Mouse (Mus musculus): Measurements from ENCODE around the gene Ranbp3. TPM values are rescaled to one million over a fixed set of nuclear protein-coding genes. Genes with fewer than 3 reads are reported as not detected.

Ranbp3 gene
- total and polyA plus RNA-seq, 3 experiments = 77.9 to 86.0 (median 79.5) TPM

- TF ChIP-seq ZMIZ1 (IDR thresholded peaks at IDR 0.05; ENCODE audit: low read depth, low read length) = no peak
- no peak for TF ChIP-seq MXI1 (IDR thresholded peaks at IDR 0.05; ENCODE audit: low read depth, low read length)
- TF ChIP-seq ZNF384 (IDR thresholded peaks at IDR 0.05; ENCODE audit: low read depth, low read length) = no peak
- TF ChIP-seq EP300 (IDR thresholded peaks at IDR 0.05; ENCODE audit: low read length) = no peak
- TF ChIP-seq CHD2 (IDR thresholded peaks at IDR 0.05; ENCODE audit: low read length) = no peak
- no peak for TF ChIP-seq POLR2A (IDR thresholded peaks at IDR 0.05; ENCODE audit: low read depth, low read length)
- peak; percentile 51; the same call in 1 of the 2 replicates for TF ChIP-seq TCF12 (IDR thresholded peaks at IDR 0.05; ENCODE audit: low read depth, low read length)
- TF ChIP-seq POLR2AphosphoS2 (IDR thresholded peaks at IDR 0.05; ENCODE audit: low read depth, low read length) = no peak
- TF ChIP-seq SIN3A (IDR thresholded peaks at IDR 0.05; ENCODE audit: low read length) = 0 out of 2 replicates have a peak, but pooled peaks have one; percentile 29
- no peak for TF ChIP-seq IRF4 (IDR thresholded peaks at IDR 0.05; ENCODE audit: low read depth, low read length)
- peak; percentile 51; the same call in 1 of the 2 replicates for TF ChIP-seq BHLHE40 (IDR thresholded peaks at IDR 0.05; ENCODE audit: low read depth, low read length)
- TF ChIP-seq MAZ (IDR thresholded peaks at IDR 0.05; ENCODE audit: low read depth, low read length) = 0 out of 2 replicates have a peak, but pooled peaks have one; percentile 13
- no peak for TF ChIP-seq MAX (IDR thresholded peaks at IDR 0.05; ENCODE audit: low read length)
- TF ChIP-seq KAT2A (IDR thresholded peaks at IDR 0.05; ENCODE audit: insufficient replicate concordance, low read length) = no peak
- Histone ChIP-seq H3K4me1 (ENCODE audit: control insufficient read depth in 1 of 2, insufficient read depth in 2 of 2) (peaks cover 6 to 24% of the 10 kb centered on the region in 2 experiments), H3K36me3 (replicated peaks in 1 of 2; ENCODE audit: control insufficient read depth in 1 of 2, insufficient read depth in 1 of 2, low read length in 1 of 2) (peaks cover 14 to 26% of the 10 kb centered on the region in 2 experiments), H3K27ac (ENCODE audit: insufficient read depth, low read depth) (no peak overlapping the region), H3K4me2 (ENCODE audit: insufficient read depth, low read depth, poor library complexity, severe bottlenecking) (peak overlapping the region; percentile 5; the same call in 1 of the 2 replicates), H3K9ac (ENCODE audit: insufficient read depth, low read depth) (no peak overlapping the region), H3K4me3 (replicated peaks in 1 of 3; ENCODE audit: low read depth in 2 of 3, low read length in 2 of 3, poor library complexity in 1 of 3) (peak overlapping the region in 1 of 3 experiments; percentile 3), H3K27me3 (replicated peaks) (peaks cover 29% of the 10 kb centered on the region), H3K79me2 (replicated peaks; ENCODE audit: control insufficient read depth, extremely low read depth, insufficient read depth, poor library complexity, severe bottlenecking) (no peaks in the 10 kb centered on the region), H3K9me3 (replicated peaks; ENCODE audit: low read length) (no peaks in the 10 kb centered on the region)
- no peak for DNase-seq (ENCODE audit: extremely low read depth)
- dilution Hi-C loops (cut with MboI; ENCODE audit: extremely low pct_ligation_motif_present, extremely low pct_unique_long_range_greater_than_20kb, low sequenced_read_pairs) = no loop called here
- in situ Hi-C loops (cut with MboI; ENCODE audit: low pct_ligation_motif_present, low pct_unique_long_range_greater_than_20kb, low sequenced_read_pairs) = no loop called here
These were observed 54.0 kb downstream of the Ranbp3 start for GRCm38 (mm10) chr17:56727029-56727649.

- Histone ChIP-seq H3K36me3 (replicated peaks in 1 of 2; ENCODE audit: control insufficient read depth in 1 of 2, insufficient read depth in 1 of 2, low read length in 1 of 2) (peaks cover 10 to 21% of the 10 kb centered on the region in 2 experiments), H3K4me3 (replicated peaks in 1 of 3; ENCODE audit: low read depth in 2 of 3, low read length in 2 of 3, poor library complexity in 1 of 3) (peak overlapping the region in 1 of 3 experiments; percentile 3), H3K4me2 (ENCODE audit: insufficient read depth, low read depth, poor library complexity, severe bottlenecking) (peak overlapping the region; percentile 5; the same call in 1 of the 2 replicates), H3K9ac (ENCODE audit: insufficient read depth, low read depth) (no peak overlapping the region), H3K9me3 (replicated peaks; ENCODE audit: low read length) (no peaks in the 10 kb centered on the region), H3K4me1 (ENCODE audit: control insufficient read depth in 1 of 2, insufficient read depth in 2 of 2) (peaks cover 6 to 24% of the 10 kb centered on the region in 2 experiments), H3K27ac (ENCODE audit: insufficient read depth, low read depth) (no peak overlapping the region), H3K79me2 (replicated peaks; ENCODE audit: control insufficient read depth, extremely low read depth, insufficient read depth, poor library complexity, severe bottlenecking) (no peaks in the 10 kb centered on the region), H3K27me3 (replicated peaks) (peaks cover 33% of the 10 kb centered on the region)
- TF ChIP-seq HCFC1 (IDR thresholded peaks at IDR 0.05; ENCODE audit: low read depth, low read length) (no peak), POLR2A (IDR thresholded peaks at IDR 0.05; ENCODE audit: low read depth, low read length) (no peak), MAFK (IDR thresholded peaks at IDR 0.05; ENCODE audit: insufficient replicate concordance, low read length) (no peak), RCOR1 (conservative IDR thresholded peaks at IDR 0.05; ENCODE audit: low read depth, low read length) (no peak), EP300 (IDR thresholded peaks at IDR 0.05; ENCODE audit: low read length) (0 out of 2 replicates have a peak, but pooled peaks have one; percentile 9), USF1 (IDR thresholded peaks at IDR 0.05; ENCODE audit: low read depth, low read length) (no peak), MAX (IDR thresholded peaks at IDR 0.05; ENCODE audit: low read length) (no peak), CTCF (conservative IDR thresholded peaks at IDR 0.05 in 1 of 2, IDR thresholded peaks at IDR 0.05 in 1 of 2; ENCODE audit: low read depth in 2 of 2, low read length in 2 of 2) (no peak), ZMIZ1 (IDR thresholded peaks at IDR 0.05; ENCODE audit: low read depth, low read length) (no peak), SMC3 (IDR thresholded peaks at IDR 0.05; ENCODE audit: low read depth, low read length) (no peak), ZC3H11A (IDR thresholded peaks at IDR 0.05; ENCODE audit: low read depth, low read length) (no peak), ZKSCAN1 (IDR thresholded peaks at IDR 0.05; ENCODE audit: borderline replicate concordance, low read depth, low read length) (no peak), IRF4 (IDR thresholded peaks at IDR 0.05; ENCODE audit: low read depth, low read length) (0 out of 2 replicates have a peak, but pooled peaks have one; percentile 11), ZNF384 (IDR thresholded peaks at IDR 0.05; ENCODE audit: low read depth, low read length) (no peak), ELF1 (IDR thresholded peaks at IDR 0.05; ENCODE audit: low read depth, low read length) (no peak), NRF1 (IDR thresholded peaks at IDR 0.05; ENCODE audit: low read depth, low read length) (no peak), MAZ (IDR thresholded peaks at IDR 0.05; ENCODE audit: low read depth, low read length) (0 out of 2 replicates have a peak, but pooled peaks have one; percentile 36), NELFE (IDR thresholded peaks at IDR 0.05; ENCODE audit: low read depth, low read length) (no peak), CHD1 (IDR thresholded peaks at IDR 0.05; ENCODE audit: low read depth, low read length) (no peak)
- peak; percentile 80 for DNase-seq (ENCODE audit: extremely low read depth)
- in situ Hi-C loops (cut with MboI; ENCODE audit: low pct_ligation_motif_present, low pct_unique_long_range_greater_than_20kb, low sequenced_read_pairs) (no loop called here), dilution Hi-C loops (cut with MboI; ENCODE audit: extremely low pct_ligation_motif_present, extremely low pct_unique_long_range_greater_than_20kb, low sequenced_read_pairs) (no loop called here)
These were observed 54.6 kb downstream of the Ranbp3 start for GRCm38 (mm10) chr17:56727659-56728058.

Measured in CH12.LX (cell line).